Mouse (Mus musculus): ENCODE measurements around the gene Thegl.

The Thegl gene

GRCm38 (mm10) chr5:77044362-77044761 lies 28.5 kb downstream of the Thegl start:
- DNase-seq (ENCODE audit: inconsistent ontology term): no peak

- DNase-seq (ENCODE audit: inconsistent ontology term): no peak
Measured at GRCm38 (mm10) chr5:77052616-77053015, 36.8 kb downstream of the Thegl start.

- DNase-seq (ENCODE audit: inconsistent ontology term): no peak
Measured at GRCm38 (mm10) chr5:77056881-77057440, 41.1 kb downstream of the Thegl start.

- no peak for DNase-seq (ENCODE audit: inconsistent ontology term)
Measured at GRCm38 (mm10) chr5:77060363-77060762, 44.5 kb downstream of the Thegl start.

- DNase-seq (ENCODE audit: inconsistent ontology term): peak; percentile 37
Measured at GRCm38 (mm10) chr5:77061372-77062038, 45.7 kb downstream of the Thegl start.

GRCm38 (mm10) chr5:77067321-77067720 lies 51.5 kb downstream of the Thegl start:
- no peak for DNase-seq (ENCODE audit: inconsistent ontology term)

GRCm38 (mm10) chr5:77070987-77071386 lies 55.2 kb downstream of the Thegl start:
- DNase-seq (ENCODE audit: inconsistent ontology term): no peak

GRCm38 (mm10) chr5:77071626-77072025 lies 55.8 kb downstream of the Thegl start:
- no peak for DNase-seq (ENCODE audit: inconsistent ontology term)

- DNase-seq (ENCODE audit: inconsistent ontology term): no peak
Measured at GRCm38 (mm10) chr5:77073794-77074193, 58.0 kb downstream of the Thegl start.

- peak; percentile 79 for DNase-seq (ENCODE audit: inconsistent ontology term)
Measured at GRCm38 (mm10) chr5:77074914-77075313, 59.1 kb downstream of the Thegl start.

- peak; percentile 33 for DNase-seq (ENCODE audit: inconsistent ontology term)
Measured at GRCm38 (mm10) chr5:77075951-77076350, 60.1 kb downstream of the Thegl start.

GRCm38 (mm10) chr5:77080761-77081160 lies 64.9 kb downstream of the Thegl start:
- peak; percentile 86 for DNase-seq (ENCODE audit: inconsistent ontology term)

- DNase-seq (ENCODE audit: inconsistent ontology term): peak; percentile 57
Measured at GRCm38 (mm10) chr5:77082735-77083134, 66.9 kb downstream of the Thegl start.

GRCm38 (mm10) chr5:77084418-77084817 lies 68.6 kb downstream of the Thegl start:
- DNase-seq (ENCODE audit: inconsistent ontology term): no peak

- DNase-seq (ENCODE audit: inconsistent ontology term): no peak
Measured at GRCm38 (mm10) chr5:77085753-77086450, 70.1 kb downstream of the Thegl start.

GRCm38 (mm10) chr5:77086541-77086940 lies 70.7 kb downstream of the Thegl start:
- DNase-seq (ENCODE audit: inconsistent ontology term): no peak

- no peak for DNase-seq (ENCODE audit: inconsistent ontology term)
Measured at GRCm38 (mm10) chr5:77087122-77087521, 71.3 kb downstream of the Thegl start.

- no peak for DNase-seq (ENCODE audit: inconsistent ontology term)
Measured at GRCm38 (mm10) chr5:77089294-77089693, 73.5 kb downstream of the Thegl start.

GRCm38 (mm10) chr5:77089901-77090300 lies 74.1 kb downstream of the Thegl start:
- peak; percentile 51 for DNase-seq (ENCODE audit: inconsistent ontology term)

- peak; percentile 91 for DNase-seq (ENCODE audit: inconsistent ontology term)
Measured at GRCm38 (mm10) chr5:77090521-77091096, 74.8 kb downstream of the Thegl start.

GRCm38 (mm10) chr5:77091923-77092322 lies 76.1 kb downstream of the Thegl start:
- no peak for DNase-seq (ENCODE audit: inconsistent ontology term)

GRCm38 (mm10) chr5:77092531-77092930 lies 76.7 kb downstream of the Thegl start:
- DNase-seq (ENCODE audit: inconsistent ontology term): no peak

GRCm38 (mm10) chr5:77093961-77094360 lies 78.1 kb downstream of the Thegl start:
- DNase-seq (ENCODE audit: inconsistent ontology term): no peak

Measured in Muller cell, postnatal 12 days (primary cell).